Mouse (Mus musculus) kidney, adult 2 months (tissue): ENCODE results near the gene Ak8. TPM values are rescaled to one million over a fixed set of nuclear protein-coding genes. Genes with fewer than 3 reads are reported as not detected.
A peak's percentile ranks its signal among the peaks of the same experiment; 100 is the strongest.

Source experiments
- DNase-seq: peaks from one replicate; pipeline ENCODE4 v3.0.0; 2021
- H3K27ac ChIP-seq: fragments of 200-500 bp; 2 replicates; pipeline ENCODE4 v1.5.1; 2012; ENCODE audit warnings: low read depth, low read length, control low read depth, inconsistent platforms; ENCODE audit not compliant: insufficient read depth
- H3K27me3 ChIP-seq: fragments of 200-500 bp; replicated peaks from 2 replicates; pipeline ENCODE4 v1.6.1; 2012; ENCODE audit warnings: mild to moderate bottlenecking, moderate library complexity, low read length, inconsistent platforms; ENCODE audit not compliant: control insufficient read depth, insufficient read depth
- H3K36me3 ChIP-seq: fragments of 200-500 bp; 2 replicates; pipeline ENCODE4 v1.6.1; 2012; ENCODE audit warnings: mild to moderate bottlenecking, moderate library complexity, low read length, inconsistent platforms; ENCODE audit not compliant: control insufficient read depth, insufficient read depth
- H3K4me1 ChIP-seq: fragments of 200-500 bp; 2 replicates; pipeline ENCODE4 v1.6.1; 2011; ENCODE audit warnings: low read length; ENCODE audit not compliant: control insufficient read depth, insufficient read depth
- H3K4me3 ChIP-seq: fragments of 200-500 bp; 2 replicates; pipeline ENCODE4 v1.5.1; 2011; ENCODE audit warnings: mild to moderate bottlenecking, low read depth, low read length, control low read depth; ENCODE audit not compliant: insufficient read depth
- CTCF ChIP-seq: fragments of 200-500 bp; conservative IDR thresholded peaks from 2 replicates; pipeline ENCODE4 v1.5.1; 2011; ENCODE audit warnings: low read depth, mild to moderate bottlenecking, control low read depth, low read length, moderate library complexity, mixed read lengths; ENCODE audit not compliant: insufficient read depth, insufficient read length
- POLR2A ChIP-seq: fragments of 200-500 bp; IDR thresholded peaks from one replicate; pipeline ENCODE4 v1.6.1; 2011; ENCODE audit warnings: low read depth, low read length, control low read depth
- WGBS: fragments of 180-500 bp; shearing (Covaris S2); methylation state at CpG from one replicate; pipeline ENCODE4 v1.1.7; 2018; 5-methylcytosine and 5-hydroxymethylcytosine counted together
- polyA plus RNA-seq: library from polyadenylated mRNA; depleted of rRNA; stranded (reverse); fragments of >200 nt; gene quantifications from 2 replicates; pipeline ENCODE4 v1.2.3, GENCODE M21; 2012

The Ak8 gene
- polyA plus RNA-seq, 1 experiment: 0.36 TPM

GRCm38 (mm10) chr2:28770697-28771096 lies 70.7 kb downstream of the Ak8 start:
- no peak overlapping the region for H3K4me3 ChIP-seq

GRCm38 (mm10) chr2:28774073-28774472 lies 74.1 kb downstream of the Ak8 start:
- TF ChIP-seq CTCF (no peak), POLR2A (no peak)
- Histone ChIP-seq H3K27me3 (no peaks in the 10 kb centered on the region), H3K36me3 (no peaks in the 10 kb centered on the region), H3K4me1 (no peaks in the 10 kb centered on the region), H3K4me3 (no peak overlapping the region), H3K27ac (no peak overlapping the region)
- no peak for DNase-seq
- 64% methylated on average over 8 of the region's 8 CpGs for WGBS

More at GRCm38 (mm10) chr2:28770697-28771096, 70.7 kb downstream of the Ak8 start:
- peak; percentile 79 for DNase-seq
- 5% methylated on average over 5 of the region's 5 CpGs for WGBS
- TF ChIP-seq POLR2A: no peak
- TF ChIP-seq CTCF: no peak
- H3K4me1 ChIP-seq: no peaks in the 10 kb centered on the region
- H3K36me3 ChIP-seq: no peaks in the 10 kb centered on the region
- H3K27ac ChIP-seq: no peak overlapping the region
- no peaks in the 10 kb centered on the region for H3K27me3 ChIP-seq

GRCm38 (mm10) chr2:28776728-28777127 lies 76.8 kb downstream of the Ak8 start:
- Histone ChIP-seq H3K4me3 (no peak overlapping the region), H3K27me3 (no peaks in the 10 kb centered on the region), H3K27ac (no peak overlapping the region), H3K4me1 (no peaks in the 10 kb centered on the region), H3K36me3 (no peaks in the 10 kb centered on the region)
- DNase-seq: no peak
- WGBS: 77% methylated on average over 2 of the region's 2 CpGs
- TF ChIP-seq CTCF: 0 out of 2 replicates have a peak, but pooled peaks have one; percentile 3
- no peak for TF ChIP-seq POLR2A

GRCm38 (mm10) chr2:28780001-28780782 lies 80.2 kb downstream of the Ak8 start:
- 38% methylated on average over 16 of the region's 16 CpGs for WGBS
- Histone ChIP-seq H3K4me3 (no peak overlapping the region), H3K27ac (no peak overlapping the region), H3K36me3 (no peaks in the 10 kb centered on the region), H3K27me3 (no peaks in the 10 kb centered on the region), H3K4me1 (no peaks in the 10 kb centered on the region)
- no peak for DNase-seq
- no peak for TF ChIP-seq POLR2A
- no peak for TF ChIP-seq CTCF

DNA sequence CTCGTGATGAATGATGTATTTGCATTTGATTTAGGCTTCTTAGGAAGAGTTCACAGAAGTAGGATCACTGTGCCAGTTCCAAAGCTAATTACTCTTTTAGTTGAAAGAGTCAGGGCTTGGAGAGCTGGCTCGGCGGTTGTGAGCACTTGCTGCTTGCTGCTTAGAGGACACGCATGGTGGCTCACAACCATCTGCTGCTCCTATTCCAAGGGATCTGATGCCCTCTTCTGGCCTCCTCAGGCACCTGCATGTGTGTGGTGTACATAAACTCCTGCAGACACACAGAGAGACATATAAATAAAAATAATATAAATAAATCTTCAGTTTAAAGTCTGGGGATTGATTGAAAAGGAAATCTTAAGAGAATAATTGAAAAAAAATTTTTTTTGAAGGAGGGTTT lies 81.3 kb downstream of the Ak8 start:
- Histone ChIP-seq H3K27me3 (no peaks in the 10 kb centered on the region), H3K27ac (no peak overlapping the region), H3K4me1 (no peaks in the 10 kb centered on the region), H3K4me3 (no peak overlapping the region), H3K36me3 (no peaks in the 10 kb centered on the region)
- no peak for DNase-seq
- no peak for TF ChIP-seq CTCF
- WGBS: 89% methylated on average over 4 of the region's 4 CpGs

DNA sequence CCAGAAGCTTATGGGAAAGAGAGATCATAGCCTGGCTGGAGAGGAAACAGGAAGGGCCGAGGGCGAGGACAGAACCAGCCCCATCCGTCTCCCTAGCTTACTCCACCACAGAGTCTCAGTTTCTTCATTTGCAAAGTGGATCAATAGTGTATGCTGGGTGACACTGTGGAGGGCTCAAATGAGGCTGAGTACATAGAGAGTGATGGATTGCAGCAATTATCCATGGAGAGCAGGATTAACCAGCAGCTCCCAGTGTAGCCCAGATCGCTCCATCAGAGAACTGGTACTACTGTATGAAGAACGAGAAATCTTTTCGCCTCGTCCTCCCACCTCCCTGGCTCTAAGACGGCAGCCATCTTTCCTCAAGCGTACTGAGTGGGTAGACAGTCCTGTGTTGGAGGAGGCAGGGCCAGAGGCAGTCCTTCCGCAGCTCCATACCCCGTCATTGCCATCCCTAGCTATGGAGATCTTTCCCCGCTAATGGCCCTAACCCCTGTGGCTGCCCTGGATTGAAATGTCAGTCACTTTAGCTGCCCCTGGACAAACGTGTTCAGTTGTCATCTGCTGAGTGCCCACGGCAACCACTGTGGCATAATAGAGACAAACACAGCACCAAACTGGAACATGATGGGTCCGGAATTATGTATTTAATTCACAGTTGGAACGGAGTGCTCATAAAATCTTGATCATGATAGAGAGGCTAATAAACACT lies 86.5 kb downstream of the Ak8 start:
- H3K27me3 ChIP-seq: no peaks in the 10 kb centered on the region
- no peak for DNase-seq
- TF ChIP-seq CTCF (no peak), POLR2A (no peak)
- 77% methylated on average over 16 of the region's 16 CpGs for WGBS
- no peaks in the 10 kb centered on the region for H3K36me3 ChIP-seq
- no peak overlapping the region for H3K4me3 ChIP-seq
- no peak overlapping the region for H3K27ac ChIP-seq
- H3K4me1 ChIP-seq: no peaks in the 10 kb centered on the region

- WGBS: 50% methylated on average over 6 of the region's 6 CpGs
- H3K36me3 ChIP-seq: no peaks in the 10 kb centered on the region
Measured at GRCm38 (mm10) chr2:28787067-28787619, 87.2 kb downstream of the Ak8 start.

More at GRCm38 (mm10) chr2:28787067-28787619, 87.2 kb downstream of the Ak8 start:
- Histone ChIP-seq H3K4me1 (no peaks in the 10 kb centered on the region), H3K4me3 (no peak overlapping the region), H3K27me3 (no peaks in the 10 kb centered on the region), H3K27ac (no peak overlapping the region)
- DNase-seq: no peak
- TF ChIP-seq POLR2A (no peak), CTCF (no peak)
